Mouse (Mus musculus): ENCODE measurements at regions not wholly inside any gene's neighbourhood (a gene's known extent, or its start where the extent isn't known, plus 50 kb on each side); places are given as distances from the start of the nearest gene placed in this dataset.

DNA sequence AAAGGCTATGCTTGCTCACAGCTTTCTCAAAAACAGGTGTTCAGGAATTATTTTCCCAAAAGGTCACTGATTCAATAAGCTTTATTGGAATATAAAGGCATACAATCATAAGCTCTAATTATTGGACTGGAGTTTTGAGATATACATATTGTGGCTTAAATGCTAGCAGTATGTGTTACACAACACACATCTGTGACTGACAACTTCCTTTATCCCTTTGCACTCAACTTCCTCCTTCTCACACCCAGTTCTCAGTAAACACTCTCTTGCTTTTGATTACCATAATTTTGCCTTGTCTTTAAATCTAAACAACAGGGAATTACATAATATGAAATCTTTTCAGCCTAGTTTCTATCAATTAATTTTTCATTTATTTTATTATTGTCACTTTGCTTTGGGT, 222.5 kb downstream of the Snx13 start:
- no peak overlapping the region for H3K4me3 ChIP-seq (replicated peaks; ENCODE audit: low read length)

DNA sequence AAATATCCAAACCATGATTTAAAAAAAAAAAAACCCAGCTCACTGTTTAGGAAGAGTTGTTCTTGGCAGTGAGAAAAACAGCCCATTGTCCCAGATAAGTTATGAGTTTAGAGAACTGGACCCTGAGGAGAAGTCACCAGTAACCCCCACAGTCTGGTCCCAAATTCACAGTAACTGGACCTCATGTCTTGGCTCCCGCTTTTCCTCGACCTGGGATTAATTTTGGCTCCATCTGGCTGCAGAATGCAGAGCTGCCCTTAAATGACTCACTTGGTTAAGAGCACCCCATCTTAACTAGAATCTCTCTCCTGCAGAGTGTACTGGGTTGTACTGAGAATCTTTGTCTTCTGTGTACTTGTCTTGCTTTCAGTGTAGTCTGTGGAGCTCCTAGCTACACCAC, 221.0 kb downstream of the Snx13 start:
- Histone ChIP-seq H3K4me1 (replicated peaks; ENCODE audit: control insufficient read depth, insufficient read depth, low read length) (no peaks in the 10 kb centered on the region), H3K36me3 (ENCODE audit: control insufficient read depth, insufficient read depth) (no peaks in the 10 kb centered on the region), H3K9ac (replicated peaks; ENCODE audit: low read depth, low read length) (no peak overlapping the region), H3K4me3 (replicated peaks; ENCODE audit: low read length) (no peak overlapping the region), H3K4me2 (ENCODE audit: low read length) (no peak overlapping the region), H3K27me3 (replicated peaks; ENCODE audit: control insufficient read depth, insufficient read depth, low read length) (no peaks in the 10 kb centered on the region), H3K9me3 (ENCODE audit: control insufficient read depth, low read length) (no peaks in the 10 kb centered on the region), H3K27ac (ENCODE audit: low read length) (no peak overlapping the region)
- no peak for ATAC-seq
- WGBS, result 85% methylated on average over 2 of the region's 2 CpGs

More for the DNA sequence above, 222.5 kb downstream of the Snx13 start:
- no peak overlapping the region for H3K4me2 ChIP-seq (ENCODE audit: low read length)
- H3K36me3 ChIP-seq (ENCODE audit: control insufficient read depth, insufficient read depth), result no peaks in the 10 kb centered on the region
- H3K9me3 ChIP-seq (ENCODE audit: control insufficient read depth, low read length), result no peaks in the 10 kb centered on the region
- H3K27ac ChIP-seq (ENCODE audit: low read length), result no peak overlapping the region
- H3K4me1 ChIP-seq (replicated peaks; ENCODE audit: control insufficient read depth, insufficient read depth, low read length), result no peaks in the 10 kb centered on the region
- no peak overlapping the region for H3K9ac ChIP-seq (replicated peaks; ENCODE audit: low read depth, low read length)
- ATAC-seq, result no peak
- no peaks in the 10 kb centered on the region for H3K27me3 ChIP-seq (replicated peaks; ENCODE audit: control insufficient read depth, insufficient read depth, low read length)

DNA sequence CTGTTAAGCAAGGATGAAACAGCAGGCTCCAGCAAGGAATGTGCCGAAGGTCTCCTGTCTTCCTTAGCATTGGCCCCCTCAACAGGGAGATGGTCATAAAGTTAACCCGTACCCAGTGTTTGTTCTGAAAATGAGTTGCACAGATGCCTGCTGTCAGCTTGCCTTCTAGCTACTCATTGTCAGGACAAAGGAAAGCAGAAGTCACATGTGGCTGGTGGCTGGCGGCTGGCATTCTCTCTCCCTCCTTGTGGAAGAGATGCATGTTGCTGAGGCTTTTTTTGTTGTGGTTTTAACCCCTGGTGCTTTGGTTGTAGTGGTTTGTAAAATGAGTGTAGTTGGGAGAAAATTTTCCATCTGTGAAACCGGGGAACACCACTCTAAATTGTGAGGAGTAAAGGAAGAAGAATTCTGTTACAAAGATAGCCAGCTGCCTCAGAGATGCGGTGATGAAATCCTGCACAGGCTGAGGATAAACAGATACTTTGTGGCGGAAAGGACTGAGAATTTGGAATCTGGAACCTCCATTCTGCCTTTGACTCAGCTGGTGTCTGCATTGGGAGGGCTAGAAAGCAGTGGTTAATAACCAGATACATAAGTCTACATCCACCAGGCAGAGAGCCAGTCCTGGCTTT, 220.2 kb downstream of the Snx13 start:
- Histone ChIP-seq H3K9me3 (ENCODE audit: control insufficient read depth, low read length) (no peaks in the 10 kb centered on the region), H3K4me1 (replicated peaks; ENCODE audit: control insufficient read depth, insufficient read depth, low read length) (no peaks in the 10 kb centered on the region), H3K4me2 (ENCODE audit: low read length) (no peak overlapping the region), H3K4me3 (replicated peaks; ENCODE audit: low read length) (no peak overlapping the region), H3K36me3 (ENCODE audit: control insufficient read depth, insufficient read depth) (no peaks in the 10 kb centered on the region), H3K27me3 (replicated peaks; ENCODE audit: control insufficient read depth, insufficient read depth, low read length) (no peaks in the 10 kb centered on the region), H3K9ac (replicated peaks; ENCODE audit: low read depth, low read length) (no peak overlapping the region), H3K27ac (ENCODE audit: low read length) (no peak overlapping the region)
- no peak for ATAC-seq
- 68% methylated on average over 6 of the region's 6 CpGs for WGBS

DNA sequence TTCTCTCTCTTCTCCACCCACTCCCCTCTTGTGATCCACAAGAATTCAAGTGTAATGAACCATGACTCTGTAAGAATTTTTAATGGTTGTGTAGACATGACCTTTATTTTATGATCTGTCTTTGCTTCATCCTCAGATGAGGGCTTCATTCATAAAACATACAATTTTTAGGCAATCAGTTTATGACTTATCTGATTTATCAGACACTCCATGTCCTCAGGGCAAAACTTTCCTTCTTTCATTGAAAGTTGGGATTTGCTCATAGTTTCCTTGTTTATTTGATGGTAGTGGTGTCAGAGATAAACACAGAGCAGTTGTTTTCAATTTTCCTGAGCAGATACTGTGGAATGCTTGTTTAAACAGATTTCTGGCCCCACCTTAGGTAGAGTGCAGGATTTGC, 212.8 kb downstream of the Snx13 start:
- H3K36me3 ChIP-seq (ENCODE audit: control insufficient read depth, insufficient read depth), result no peaks in the 10 kb centered on the region
- H3K9ac ChIP-seq (replicated peaks; ENCODE audit: low read depth, low read length), result no peak overlapping the region
- no peaks in the 10 kb centered on the region for H3K9me3 ChIP-seq (ENCODE audit: control insufficient read depth, low read length)
- ATAC-seq, result no peak
- H3K4me2 ChIP-seq (ENCODE audit: low read length), result no peak overlapping the region
- no peak overlapping the region for H3K4me3 ChIP-seq (replicated peaks; ENCODE audit: low read length)
- no peaks in the 10 kb centered on the region for H3K4me1 ChIP-seq (replicated peaks; ENCODE audit: control insufficient read depth, insufficient read depth, low read length)
- H3K27ac ChIP-seq (ENCODE audit: low read length), result no peak overlapping the region
- no peaks in the 10 kb centered on the region for H3K27me3 ChIP-seq (replicated peaks; ENCODE audit: control insufficient read depth, insufficient read depth, low read length)

DNA sequence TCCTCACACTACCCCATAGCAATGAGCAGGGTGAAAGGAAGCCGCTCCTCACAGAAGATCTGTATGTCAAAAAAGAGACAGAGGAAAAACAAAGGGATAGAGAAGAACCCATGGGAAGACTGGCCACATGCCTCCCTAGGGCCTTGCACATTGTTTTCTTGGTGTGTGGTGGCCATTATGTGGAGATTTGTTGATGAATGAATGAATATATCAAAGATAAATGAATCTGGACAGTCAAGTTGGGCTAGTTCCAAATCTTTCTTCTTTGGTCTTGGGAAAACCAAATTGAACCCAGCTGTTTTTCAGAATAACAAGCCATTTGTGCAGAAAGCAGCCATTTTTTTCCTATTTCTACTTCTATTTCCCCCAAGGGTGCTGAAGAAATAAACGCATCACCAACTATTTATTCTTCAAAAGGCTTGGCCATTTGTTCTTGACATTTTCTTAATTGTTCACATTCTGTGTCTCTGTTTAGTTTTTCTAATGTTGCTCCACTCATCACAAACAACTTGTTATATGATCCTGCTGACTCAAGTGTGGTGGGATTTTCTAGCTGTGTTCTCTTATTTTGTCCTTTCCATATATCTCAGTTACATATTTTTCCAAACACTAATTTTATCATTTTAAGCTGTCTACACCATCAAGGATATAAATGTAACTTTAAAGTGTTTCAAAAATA, 208.9 kb downstream of the Snx13 start:
- 92% methylated on average over 2 of the region's 2 CpGs for WGBS
- Histone ChIP-seq H3K27me3 (replicated peaks; ENCODE audit: control insufficient read depth, insufficient read depth, low read length) (no peaks in the 10 kb centered on the region), H3K9me3 (ENCODE audit: control insufficient read depth, low read length) (no peaks in the 10 kb centered on the region), H3K9ac (replicated peaks; ENCODE audit: low read depth, low read length) (no peak overlapping the region), H3K36me3 (ENCODE audit: control insufficient read depth, insufficient read depth) (no peaks in the 10 kb centered on the region), H3K4me1 (replicated peaks; ENCODE audit: control insufficient read depth, insufficient read depth, low read length) (no peaks in the 10 kb centered on the region), H3K4me3 (replicated peaks; ENCODE audit: low read length) (no peak overlapping the region), H3K4me2 (ENCODE audit: low read length) (no peak overlapping the region), H3K27ac (ENCODE audit: low read length) (no peak overlapping the region)
- ATAC-seq, result no peak

DNA sequence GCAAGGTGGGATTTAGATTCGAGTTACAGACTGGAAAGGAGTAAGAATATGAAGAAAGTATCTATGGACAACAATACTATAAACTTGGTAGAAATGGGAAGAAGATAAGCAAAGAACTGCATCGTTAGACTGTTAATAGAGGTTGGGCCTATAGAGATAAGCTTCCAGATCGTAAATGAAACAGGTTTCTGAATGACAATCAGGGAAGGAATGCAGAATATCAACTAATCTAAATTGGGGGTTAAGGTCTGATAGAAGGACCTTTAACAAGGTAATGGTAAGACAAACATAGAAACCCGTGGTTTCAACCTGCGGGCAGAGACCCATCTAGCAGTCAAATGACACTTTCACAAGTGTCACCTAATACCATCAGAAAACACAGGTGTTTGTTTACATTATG, 201.5 kb downstream of the Snx13 start:
- no peaks in the 10 kb centered on the region for H3K9me3 ChIP-seq (ENCODE audit: control insufficient read depth, low read length)
- no peak overlapping the region for H3K27ac ChIP-seq (ENCODE audit: low read length)
- ATAC-seq, result no peak
- WGBS, result 88% methylated on average over 5 of the region's 5 CpGs
- no peaks in the 10 kb centered on the region for H3K27me3 ChIP-seq (replicated peaks; ENCODE audit: control insufficient read depth, insufficient read depth, low read length)
- H3K4me2 ChIP-seq (ENCODE audit: low read length), result no peak overlapping the region
- no peak overlapping the region for H3K9ac ChIP-seq (replicated peaks; ENCODE audit: low read depth, low read length)
- H3K36me3 ChIP-seq (ENCODE audit: control insufficient read depth, insufficient read depth), result no peaks in the 10 kb centered on the region
- H3K4me1 ChIP-seq (replicated peaks; ENCODE audit: control insufficient read depth, insufficient read depth, low read length), result no peaks in the 10 kb centered on the region
- no peak overlapping the region for H3K4me3 ChIP-seq (replicated peaks; ENCODE audit: low read length)

DNA sequence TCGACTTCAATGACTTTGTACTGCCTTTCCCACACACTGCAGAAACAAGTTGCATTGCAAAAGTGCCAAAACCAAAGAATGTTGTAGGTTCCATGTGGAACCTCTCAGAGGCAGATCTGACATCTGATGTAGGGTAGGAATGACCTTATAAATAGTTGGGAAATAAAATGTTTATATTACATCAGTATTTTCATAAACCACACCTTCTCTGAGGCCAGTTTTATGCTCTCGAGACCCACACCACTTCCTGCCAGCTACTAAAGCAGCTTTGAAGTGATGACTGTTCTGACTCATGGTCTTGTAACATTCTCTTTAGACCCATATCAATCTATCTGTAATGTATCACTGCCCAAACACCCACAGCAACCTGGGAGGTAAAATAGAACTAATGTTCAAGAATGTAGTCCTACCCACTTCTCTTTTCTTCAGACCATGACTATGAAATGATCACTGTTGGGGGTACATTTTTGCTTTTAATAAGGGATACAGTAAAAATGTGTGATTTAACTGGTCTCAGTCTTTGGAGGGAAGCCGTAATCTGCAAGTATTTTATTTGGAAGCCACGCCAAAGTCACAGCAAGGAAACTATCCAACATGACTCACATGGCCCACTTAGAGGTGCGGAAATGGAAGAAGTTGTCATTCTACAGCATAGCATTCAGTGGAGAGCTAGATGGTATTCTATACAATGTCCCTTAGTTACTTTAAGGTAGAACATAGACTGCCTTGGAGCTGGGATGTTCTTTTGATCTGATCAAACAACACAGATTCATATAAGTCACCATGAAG, 199.4 kb downstream of the Snx13 start:
- no peaks in the 10 kb centered on the region for H3K27me3 ChIP-seq (replicated peaks; ENCODE audit: control insufficient read depth, insufficient read depth, low read length)

DNA sequence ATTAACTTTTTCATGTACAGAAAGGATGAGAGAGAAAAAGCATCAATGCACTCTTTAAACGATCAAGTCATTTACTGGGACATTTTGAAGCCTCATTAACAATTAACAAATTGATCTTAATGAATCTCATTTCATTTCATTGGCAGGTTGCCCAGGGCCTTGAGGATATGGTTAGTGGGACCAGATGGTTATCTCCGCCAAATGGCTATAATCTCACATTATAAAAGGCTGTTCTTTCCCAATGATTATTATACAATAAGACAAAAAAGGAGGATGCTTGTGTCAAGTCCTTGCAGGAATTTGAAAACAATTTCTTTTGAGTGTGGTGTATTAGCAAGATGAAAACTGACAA, 185.3 kb downstream of the Snx13 start:
- Histone ChIP-seq H3K36me3 (ENCODE audit: control insufficient read depth, insufficient read depth) (no peaks in the 10 kb centered on the region), H3K4me3 (replicated peaks; ENCODE audit: low read length) (no peak overlapping the region), H3K9ac (replicated peaks; ENCODE audit: low read depth, low read length) (no peak overlapping the region), H3K27ac (ENCODE audit: low read length) (no peak overlapping the region; the same call in 1 of the 2 replicates), H3K4me2 (ENCODE audit: low read length) (no peak overlapping the region), H3K9me3 (ENCODE audit: control insufficient read depth, low read length) (no peaks in the 10 kb centered on the region), H3K27me3 (replicated peaks; ENCODE audit: control insufficient read depth, insufficient read depth, low read length) (no peaks in the 10 kb centered on the region), H3K4me1 (replicated peaks; ENCODE audit: control insufficient read depth, insufficient read depth, low read length) (peaks cover 6% of the 10 kb centered on the region)
- 10% methylated on average over 2 of the region's 2 CpGs for WGBS
- ATAC-seq, result peak; percentile 80

More for the DNA sequence above, 199.4 kb downstream of the Snx13 start:
- Histone ChIP-seq H3K9me3 (ENCODE audit: control insufficient read depth, low read length) (no peaks in the 10 kb centered on the region), H3K4me3 (replicated peaks; ENCODE audit: low read length) (no peak overlapping the region), H3K36me3 (ENCODE audit: control insufficient read depth, insufficient read depth) (no peaks in the 10 kb centered on the region), H3K9ac (replicated peaks; ENCODE audit: low read depth, low read length) (no peak overlapping the region), H3K27ac (ENCODE audit: low read length) (no peak overlapping the region), H3K4me1 (replicated peaks; ENCODE audit: control insufficient read depth, insufficient read depth, low read length) (no peaks in the 10 kb centered on the region), H3K4me2 (ENCODE audit: low read length) (no peak overlapping the region)
- WGBS, result 93% methylated on average over 5 of the region's 5 CpGs
- no peak for ATAC-seq

DNA sequence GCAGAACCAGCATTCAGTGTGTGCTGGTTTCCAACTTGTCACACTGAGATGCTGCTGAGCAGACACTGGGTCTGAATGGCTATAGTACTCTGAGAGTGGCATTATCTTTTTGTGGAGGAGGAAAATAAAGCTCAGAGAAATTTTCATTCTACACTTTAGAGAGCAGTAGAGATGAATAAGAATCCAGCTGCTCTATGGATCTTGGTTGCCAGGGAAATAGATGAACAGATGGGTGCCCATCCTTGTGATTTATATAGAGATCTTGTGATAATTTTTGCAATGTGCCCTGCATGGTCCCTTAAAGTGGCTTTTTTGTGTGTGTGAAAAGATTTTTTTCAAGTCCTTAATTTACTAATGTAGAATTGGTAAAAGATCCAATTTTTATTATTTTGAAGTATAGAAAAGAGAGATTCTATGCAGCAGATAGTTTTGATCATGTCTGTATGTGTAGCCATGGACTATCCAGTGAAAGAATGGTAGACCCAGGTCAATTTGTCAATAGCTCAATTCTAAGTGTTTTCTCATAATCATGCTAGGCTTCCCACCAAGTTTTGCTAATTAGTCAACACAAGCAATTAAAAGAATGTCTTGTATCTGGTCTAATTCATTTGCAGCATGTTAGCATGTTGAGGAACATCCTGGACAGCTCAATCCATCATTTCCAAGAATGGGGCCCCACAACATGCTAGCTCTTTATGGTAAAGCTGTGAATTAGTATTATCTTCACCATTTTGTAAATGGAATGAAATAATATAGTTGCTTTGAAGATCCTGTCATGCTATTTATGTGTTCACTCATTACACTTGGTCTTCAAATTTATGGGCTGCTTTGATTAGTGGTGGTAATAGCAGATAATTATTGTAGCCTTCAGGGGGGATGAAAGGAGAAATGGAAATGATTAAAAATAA, 184.7 kb downstream of the Snx13 start:
- Histone ChIP-seq H3K27ac (ENCODE audit: low read length) (no peak overlapping the region), H3K9ac (replicated peaks; ENCODE audit: low read depth, low read length) (no peak overlapping the region), H3K27me3 (replicated peaks; ENCODE audit: control insufficient read depth, insufficient read depth, low read length) (no peaks in the 10 kb centered on the region), H3K4me2 (ENCODE audit: low read length) (no peak overlapping the region), H3K4me3 (replicated peaks; ENCODE audit: low read length) (no peak overlapping the region), H3K9me3 (ENCODE audit: control insufficient read depth, low read length) (no peaks in the 10 kb centered on the region), H3K4me1 (replicated peaks; ENCODE audit: control insufficient read depth, insufficient read depth, low read length) (peaks cover 6% of the 10 kb centered on the region), H3K36me3 (ENCODE audit: control insufficient read depth, insufficient read depth) (no peaks in the 10 kb centered on the region)
- peak; percentile 82 for ATAC-seq
